Comparison of ENCODE assay signal across 10 mouse cellular contexts in the genomic region with DNA sequence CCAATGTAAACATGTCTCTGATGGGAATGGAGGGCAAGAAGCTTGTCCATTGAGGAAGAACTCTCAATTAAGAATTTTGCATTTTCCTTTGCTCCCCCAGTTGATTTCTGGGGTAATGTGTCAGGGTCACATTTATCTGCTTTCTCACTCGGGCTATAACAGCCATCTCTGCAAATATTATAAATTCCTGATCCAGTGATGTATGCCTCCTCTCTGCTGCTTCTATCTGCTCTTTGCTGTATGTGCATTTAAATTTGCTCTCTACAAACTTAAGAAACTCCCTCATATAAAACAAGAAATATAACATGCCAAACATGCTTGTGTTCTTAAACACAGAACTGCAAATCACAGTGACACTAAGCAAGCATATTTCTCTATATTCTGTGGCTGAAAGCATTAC.
"Had no signal": no experiment of that assay in that cellular context is flagged by ENCODE, and none has a peak within 500 bp of the region (broad histone marks: within the 10 kb centered on the region; RNA-seq: fewer than 3 reads in every experiment).

No protein-coding gene starts in this region.

- H3K4me1 ChIP-seq: limb, embryonic 13.5 days had no signal

- H3K27ac ChIP-seq: kidney, postnatal 0 days; limb, embryonic 13.5 days; liver, embryonic 14.5 days; stomach, postnatal 0 days had no signal

- DNase-seq: kidney, adult 9 months; kidney, postnatal 36 days; layer of hippocampus, adult 9-11 months; layer of hippocampus, postnatal 36 days; lung, adult 18-20 months; thymus, postnatal 14 days had no signal

- H3K9me3 ChIP-seq: limb, embryonic 13.5 days had no signal

- H3K4me2 ChIP-seq: limb, embryonic 13.5 days had no signal

- H3K9ac ChIP-seq: limb, embryonic 13.5 days; liver, embryonic 14.5 days had no signal

- H3K4me3 ChIP-seq: limb, embryonic 13.5 days had no signal

- H3K27me3 ChIP-seq: limb, embryonic 13.5 days had no signal

- H3K36me3 ChIP-seq: limb, embryonic 13.5 days had no signal
